Mouse (Mus musculus) megakaryocyte, embryonic 14.5 days (primary cell): ENCODE results near the gene Gm7849.
"Not testable (repeated sequence)": the region's sequence is repeated elsewhere in the genome, so short reads cannot be mapped to it uniquely, and the experiment has no call there.

ENCODE experiments used
- FLI1 ChIP-seq: IDR thresholded peaks from 2 replicates; pipeline ENCODE4 v1.6.1; 2012; ENCODE audit warnings: low read length, inconsistent platforms, mixed read lengths
- GATA1 ChIP-seq: IDR thresholded peaks from 3 replicates; pipeline ENCODE4 v1.6.1; 2012; ENCODE audit warnings: mixed read lengths, low read length, inconsistent platforms, borderline replicate concordance

DNA sequence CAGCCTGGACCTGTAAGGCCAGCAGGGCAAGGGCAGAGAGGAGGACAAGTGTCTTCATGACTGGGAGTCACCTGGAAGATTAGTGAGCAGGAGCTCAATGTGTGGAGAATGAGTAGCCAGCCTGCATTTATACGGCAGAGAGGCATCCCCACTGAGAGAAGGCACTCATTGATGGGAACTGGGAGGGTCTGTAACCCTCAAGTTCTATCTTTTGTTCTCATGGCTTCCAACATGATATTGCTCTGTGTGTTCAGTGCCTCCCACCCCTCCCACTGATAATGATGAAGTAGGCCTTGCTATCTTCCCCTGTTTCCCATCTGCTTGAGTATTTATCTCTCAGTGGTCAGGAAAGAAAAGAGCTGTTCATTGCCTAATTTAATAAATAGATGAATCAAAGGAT, at the start of gene Gm7849:
- TF ChIP-seq GATA1, FLI1: not testable (repeated sequence)
